Mouse (Mus musculus) kidney, adult 2 months (tissue): ENCODE results near the gene Pank2. TPM values are rescaled to one million over a fixed set of nuclear protein-coding genes. Genes with fewer than 3 reads are reported as not detected.
A peak's percentile ranks its signal among the peaks of the same experiment; 100 is the strongest.

Source experiments
- DNase-seq: peaks from one replicate; pipeline ENCODE4 v3.0.0; 2021
- H3K27ac ChIP-seq: fragments of 200-500 bp; 2 replicates; pipeline ENCODE4 v1.5.1; 2012; ENCODE audit warnings: low read depth, low read length, control low read depth, inconsistent platforms; ENCODE audit not compliant: insufficient read depth
- H3K27me3 ChIP-seq: fragments of 200-500 bp; replicated peaks from 2 replicates; pipeline ENCODE4 v1.6.1; 2012; ENCODE audit warnings: mild to moderate bottlenecking, moderate library complexity, low read length, inconsistent platforms; ENCODE audit not compliant: control insufficient read depth, insufficient read depth
- H3K36me3 ChIP-seq: fragments of 200-500 bp; 2 replicates; pipeline ENCODE4 v1.6.1; 2012; ENCODE audit warnings: mild to moderate bottlenecking, moderate library complexity, low read length, inconsistent platforms; ENCODE audit not compliant: control insufficient read depth, insufficient read depth
- H3K4me1 ChIP-seq: fragments of 200-500 bp; 2 replicates; pipeline ENCODE4 v1.6.1; 2011; ENCODE audit warnings: low read length; ENCODE audit not compliant: control insufficient read depth, insufficient read depth
- H3K4me3 ChIP-seq: fragments of 200-500 bp; 2 replicates; pipeline ENCODE4 v1.5.1; 2011; ENCODE audit warnings: mild to moderate bottlenecking, low read depth, low read length, control low read depth; ENCODE audit not compliant: insufficient read depth
- CTCF ChIP-seq: fragments of 200-500 bp; conservative IDR thresholded peaks from 2 replicates; pipeline ENCODE4 v1.5.1; 2011; ENCODE audit warnings: low read depth, mild to moderate bottlenecking, control low read depth, low read length, moderate library complexity, mixed read lengths; ENCODE audit not compliant: insufficient read depth, insufficient read length
- POLR2A ChIP-seq: fragments of 200-500 bp; IDR thresholded peaks from one replicate; pipeline ENCODE4 v1.6.1; 2011; ENCODE audit warnings: low read depth, low read length, control low read depth
- WGBS: fragments of 180-500 bp; shearing (Covaris S2); methylation state at CpG from one replicate; pipeline ENCODE4 v1.1.7; 2018; 5-methylcytosine and 5-hydroxymethylcytosine counted together
- polyA plus RNA-seq: library from polyadenylated mRNA; depleted of rRNA; stranded (reverse); fragments of >200 nt; gene quantifications from 2 replicates; pipeline ENCODE4 v1.2.3, GENCODE M21; 2012

Gene Pank2
- polyA plus RNA-seq, 1 experiment: 13.8 TPM

- no peak overlapping the region for H3K27ac ChIP-seq
- H3K36me3 ChIP-seq: peaks cover 10% of the 10 kb centered on the region; the same call in 1 of the 2 replicates
- no peak for DNase-seq
- H3K4me3 ChIP-seq: no peak overlapping the region
- H3K4me1 ChIP-seq: no peaks in the 10 kb centered on the region
- no peak for TF ChIP-seq POLR2A
- no peak for TF ChIP-seq CTCF
- no peaks in the 10 kb centered on the region for H3K27me3 ChIP-seq
Observed at GRCm38 (mm10) chr2:131242180-131242579, 20.1 kb upstream of the Pank2 start.

GRCm38 (mm10) chr2:131242929-131243328, 19.4 kb upstream of the Pank2 start:
- TF ChIP-seq CTCF: no peak
- no peak for TF ChIP-seq POLR2A
- WGBS: 65% methylated on average over 7 of the region's 7 CpGs
- H3K36me3 ChIP-seq: peaks cover 14% of the 10 kb centered on the region
- no peak overlapping the region for H3K27ac ChIP-seq
- H3K4me1 ChIP-seq: no peaks in the 10 kb centered on the region
- no peak for DNase-seq
- no peaks in the 10 kb centered on the region for H3K27me3 ChIP-seq
- no peak overlapping the region for H3K4me3 ChIP-seq

GRCm38 (mm10) chr2:131253681-131254328, 8.5 kb upstream of the Pank2 start:
- Histone ChIP-seq H3K27ac (peak overlapping the region; percentile 75; the same call in 1 of the 2 replicates), H3K4me3 (no peak overlapping the region), H3K4me1 (peaks cover 7% of the 10 kb centered on the region; the same call in 1 of the 2 replicates), H3K27me3 (no peaks in the 10 kb centered on the region), H3K36me3 (no peaks in the 10 kb centered on the region)
- TF ChIP-seq CTCF (peak; percentile 93), POLR2A (no peak)
- 6% methylated on average over 7 of the region's 7 CpGs for WGBS
- DNase-seq: peak; percentile 88

- WGBS: 31% methylated on average over 2 of the region's 2 CpGs
- Histone ChIP-seq H3K36me3 (no peaks in the 10 kb centered on the region), H3K27ac (peak overlapping the region; percentile 75; the same call in 1 of the 2 replicates), H3K27me3 (no peaks in the 10 kb centered on the region), H3K4me3 (no peak overlapping the region), H3K4me1 (peaks cover 7% of the 10 kb centered on the region; the same call in 1 of the 2 replicates)
- TF ChIP-seq CTCF (no peak), POLR2A (no peak)
- DNase-seq: peak; percentile 66
Observed at GRCm38 (mm10) chr2:131254329-131254713, 8.0 kb upstream of the Pank2 start.

GRCm38 (mm10) chr2:131255738-131256137, 6.6 kb upstream of the Pank2 start:
- no peak overlapping the region for H3K27ac ChIP-seq
- no peaks in the 10 kb centered on the region for H3K27me3 ChIP-seq
- H3K4me3 ChIP-seq: no peak overlapping the region
- DNase-seq: no peak
- TF ChIP-seq POLR2A (no peak), CTCF (no peak)
- 66% methylated on average over 3 of the region's 3 CpGs for WGBS
- peaks cover 7% of the 10 kb centered on the region; the same call in 1 of the 2 replicates for H3K4me1 ChIP-seq
- no peaks in the 10 kb centered on the region for H3K36me3 ChIP-seq

- WGBS: 84% methylated on average over 8 of the region's 8 CpGs
- no peak for DNase-seq
- TF ChIP-seq POLR2A (no peak), CTCF (no peak)
Observed at GRCm38 (mm10) chr2:131258693-131259092, 3.6 kb upstream of the Pank2 start.

GRCm38 (mm10) chr2:131260544-131261307, 1.6 kb upstream of the Pank2 start:
- H3K27me3 ChIP-seq: no peaks in the 10 kb centered on the region
- H3K4me1 ChIP-seq: peaks cover 2% of the 10 kb centered on the region; the same call in 1 of the 2 replicates
- no peak for TF ChIP-seq POLR2A
- TF ChIP-seq CTCF: no peak
- H3K27ac ChIP-seq: no peak overlapping the region
- DNase-seq: no peak
- WGBS: 76% methylated on average over 9 of the region's 9 CpGs
- H3K36me3 ChIP-seq: no peaks in the 10 kb centered on the region
- no peak overlapping the region for H3K4me3 ChIP-seq

More at GRCm38 (mm10) chr2:131258693-131259092, 3.6 kb upstream of the Pank2 start:
- Histone ChIP-seq H3K4me1 (peaks cover 2% of the 10 kb centered on the region; the same call in 1 of the 2 replicates), H3K36me3 (no peaks in the 10 kb centered on the region), H3K27ac (no peak overlapping the region), H3K4me3 (no peak overlapping the region), H3K27me3 (no peaks in the 10 kb centered on the region)
